Mouse (Mus musculus): ENCODE measurements at regions not wholly inside any gene's neighbourhood (a gene's known extent, or its start where the extent isn't known, plus 50 kb on each side); places are given as distances from the start of the nearest gene placed in this dataset.

DNA sequence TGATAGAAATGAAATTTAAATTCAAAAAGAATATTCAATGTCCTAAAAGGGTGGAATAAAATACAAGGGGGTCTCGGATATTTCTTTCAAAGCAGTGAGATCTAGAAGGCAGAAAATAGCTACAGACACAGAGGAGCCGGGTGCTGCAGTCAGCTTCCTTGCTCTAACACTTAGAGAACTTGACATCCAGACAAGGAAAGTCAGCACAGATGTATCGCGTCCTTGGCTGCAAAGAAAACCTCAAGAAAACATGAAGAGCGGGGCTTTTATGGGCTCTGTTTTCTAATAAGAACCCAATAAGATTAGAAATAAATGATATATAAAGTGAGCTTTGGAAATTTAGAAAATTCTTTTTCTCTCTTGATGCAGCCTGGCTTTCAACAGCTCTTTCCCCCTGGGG is 53.1 kb upstream of the Glis3 start:
- DNase-seq = no peak

DNA sequence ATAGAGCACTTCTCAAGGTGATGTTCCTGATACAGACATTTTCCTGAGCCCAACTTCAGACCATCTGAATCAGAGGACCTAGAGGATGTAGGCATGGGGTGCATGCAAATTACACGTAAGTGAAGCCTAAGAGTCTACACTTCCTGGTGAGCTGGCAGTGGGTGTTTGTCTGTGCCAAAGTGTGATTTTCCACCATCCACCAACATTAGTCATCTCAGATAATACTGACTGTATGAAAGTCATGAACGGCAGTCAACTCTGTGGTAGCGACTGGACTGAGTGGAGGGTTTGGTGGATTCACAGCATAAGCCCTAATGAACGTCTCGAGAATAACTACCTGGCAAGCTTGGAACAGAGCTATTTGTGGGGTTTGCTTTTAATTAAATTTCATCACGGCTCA is 53.9 kb upstream of the Glis3 start:
- no peak for DNase-seq

DNA sequence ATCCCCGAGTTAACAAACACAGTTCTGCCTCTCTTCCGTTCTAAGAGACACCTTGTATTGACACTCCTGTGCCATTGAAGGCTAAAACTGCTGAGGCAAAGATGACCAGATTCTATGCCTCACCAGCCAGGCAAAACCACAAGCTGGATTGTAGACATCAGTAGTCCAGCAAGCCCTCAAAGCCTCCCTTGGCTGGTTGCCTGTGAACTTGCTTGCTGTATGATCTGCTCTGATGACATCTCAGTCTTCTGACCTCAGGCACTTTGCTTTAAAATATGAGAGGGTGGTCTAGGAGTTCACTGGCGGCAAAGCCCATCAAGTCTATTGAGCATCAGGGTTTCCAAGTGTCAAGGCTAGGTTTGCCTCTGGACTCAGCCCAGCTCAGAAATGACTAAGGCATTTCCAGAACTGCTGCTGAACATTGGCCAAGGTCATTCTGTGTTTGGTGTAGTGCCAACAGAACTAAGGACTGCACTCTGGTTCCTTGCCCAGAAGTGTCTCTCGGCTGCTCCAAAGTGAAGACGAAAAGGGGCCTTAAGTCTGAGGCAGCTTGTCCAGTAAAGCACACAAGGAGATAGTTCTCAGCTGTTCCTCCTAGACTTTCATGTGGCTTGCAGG is 63.4 kb upstream of the Glis3 start:
- DNase-seq = no peak

DNA sequence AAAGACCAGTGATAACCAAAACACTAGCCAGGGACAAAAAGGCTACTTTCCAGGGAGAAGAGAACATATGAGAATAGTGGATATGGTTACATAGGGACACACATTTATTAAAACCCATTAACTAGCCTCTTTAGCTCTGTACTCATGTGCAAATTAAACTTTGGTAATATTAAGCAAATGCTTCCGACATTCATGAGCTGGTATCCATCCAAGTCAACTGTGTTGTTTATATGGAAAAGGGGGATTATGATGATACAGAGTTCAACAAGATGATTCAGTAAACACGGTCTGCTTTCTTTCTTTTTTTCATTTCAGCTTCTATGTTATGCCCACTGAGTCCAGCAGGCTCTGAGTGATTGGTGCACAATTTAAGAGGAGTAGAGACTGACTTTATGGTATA is 65.2 kb upstream of the Glis3 start:
- DNase-seq = no peak

DNA sequence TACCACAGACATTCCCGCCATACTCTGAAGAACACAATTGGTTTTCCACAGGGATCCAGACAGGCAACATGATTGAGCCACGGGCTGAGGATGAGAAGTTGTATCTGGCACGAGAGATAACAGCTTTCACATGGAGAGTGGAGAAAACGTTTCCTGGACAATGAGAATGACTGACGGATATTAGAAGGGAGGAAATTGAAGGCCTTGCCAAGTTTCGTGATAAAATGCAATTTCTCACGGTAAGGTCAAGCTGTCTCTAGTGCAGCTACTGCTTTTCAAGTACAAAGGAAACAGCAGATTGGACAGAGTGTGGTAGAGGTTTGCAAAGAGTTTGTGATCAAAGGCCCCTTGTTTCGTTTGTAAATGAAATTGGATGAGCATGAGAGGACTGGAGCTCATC is 65.7 kb upstream of the Glis3 start:
- no peak for DNase-seq

DNA sequence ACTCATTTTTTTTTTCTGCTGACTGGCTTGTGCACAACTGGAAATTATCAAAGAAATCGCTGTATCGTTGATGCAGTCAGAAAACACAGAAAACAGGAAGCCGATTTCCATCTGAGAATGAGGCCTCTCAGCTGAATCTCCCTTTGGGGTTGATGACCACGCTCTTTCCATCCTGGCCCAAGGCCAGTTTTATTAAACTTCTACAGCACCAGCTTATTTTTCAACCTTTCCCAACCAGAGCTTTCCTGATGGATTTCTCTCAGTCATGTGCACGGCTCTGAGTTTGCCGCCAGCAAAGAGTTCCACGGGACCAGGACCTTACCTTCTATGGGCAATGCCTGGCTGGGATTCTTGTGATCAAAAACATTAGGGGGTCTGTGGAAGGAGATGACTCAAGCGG is 71.2 kb upstream of the Glis3 start:
- no peak for DNase-seq

DNA sequence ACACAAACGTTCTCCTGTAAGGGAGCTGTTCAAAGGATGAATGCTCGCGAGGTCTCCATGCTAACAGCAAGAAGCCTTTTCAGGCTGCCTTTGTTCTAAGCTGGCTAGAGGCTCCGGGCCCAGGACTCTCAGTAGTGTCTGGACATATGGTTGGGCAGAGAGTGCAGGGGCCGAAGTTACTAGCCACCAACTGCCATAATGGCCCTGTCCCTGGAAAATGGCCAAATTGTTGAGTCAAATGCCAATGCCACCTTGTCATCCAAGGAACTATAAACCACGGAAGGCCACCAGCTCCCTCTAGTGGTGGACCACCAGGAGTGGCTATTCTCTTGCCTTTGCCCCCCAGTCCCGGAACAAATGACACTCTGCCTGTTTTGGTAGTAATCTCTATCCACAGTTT is 76.0 kb upstream of the Slc1a1 start:
- peak in 1 of 2 experiments; percentile 10 for DNase-seq

DNA sequence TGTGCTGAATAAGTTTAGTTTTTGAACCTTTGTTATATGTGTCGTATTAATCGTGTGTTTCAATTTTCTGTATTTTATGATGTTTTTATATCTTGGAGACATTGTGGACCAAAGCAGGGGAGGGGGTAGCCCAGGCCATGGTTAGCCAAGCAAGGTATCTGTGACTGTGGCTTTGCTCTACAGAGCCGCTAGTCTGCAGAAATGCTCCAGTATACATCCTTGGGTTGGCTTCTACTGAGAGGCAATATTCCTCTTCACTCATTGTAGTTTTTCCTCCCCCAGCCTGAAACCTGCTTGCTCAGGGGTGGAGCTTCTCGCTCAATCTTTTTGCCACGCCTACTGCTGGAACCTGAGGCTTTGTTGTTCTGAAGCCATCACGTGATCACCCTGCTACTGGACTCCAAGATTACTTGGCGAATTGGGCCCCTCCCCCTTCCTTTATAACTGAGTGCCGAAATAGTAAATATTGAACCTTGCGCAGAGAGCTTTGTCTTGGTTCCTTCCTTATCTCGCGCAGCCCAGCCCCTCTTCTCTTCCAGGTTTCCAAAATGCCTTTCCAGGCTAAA is 70.0 kb upstream of the Slc1a1 start:
- no peak for DNase-seq

DNA sequence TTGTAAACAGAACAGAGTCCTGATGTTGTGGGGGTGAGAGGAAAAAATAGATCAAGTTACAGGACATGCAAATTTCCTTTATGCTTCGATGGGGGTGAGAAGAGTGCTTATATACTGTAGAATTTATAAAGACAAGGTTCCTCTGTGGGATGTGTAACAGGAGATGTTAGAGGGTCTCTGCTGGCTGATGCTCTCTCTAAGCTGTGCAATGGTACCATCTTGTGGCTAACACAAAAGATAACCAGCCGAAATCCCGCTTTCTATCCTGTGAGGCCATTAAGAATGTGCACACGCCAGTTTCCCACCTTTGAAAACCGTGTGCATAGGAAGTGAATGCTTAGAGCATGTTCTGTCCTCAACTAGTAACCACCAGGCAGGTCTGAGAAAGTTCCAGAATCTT is 66.6 kb upstream of the Slc1a1 start:
- no peak for DNase-seq

DNA sequence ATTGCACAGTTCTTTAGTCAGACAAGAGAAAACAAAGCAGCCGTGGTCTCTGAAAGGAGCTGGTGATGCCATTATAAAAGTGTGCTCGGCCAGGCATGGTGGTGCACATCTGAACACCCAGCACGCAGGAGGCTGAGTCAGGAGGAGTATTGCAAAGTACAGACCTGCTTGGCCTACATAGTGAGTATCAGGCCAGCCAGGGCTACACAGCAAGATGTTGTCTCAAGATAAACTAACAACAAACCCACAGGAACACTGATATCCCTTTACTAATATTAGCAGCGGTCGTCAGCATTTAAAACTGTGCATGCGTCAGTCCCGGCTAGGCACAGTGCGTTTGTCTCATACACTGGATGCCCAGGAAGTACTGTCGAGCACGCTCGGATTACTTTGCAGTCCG is 64.4 kb upstream of the Slc1a1 start:
- no peak for DNase-seq

DNA sequence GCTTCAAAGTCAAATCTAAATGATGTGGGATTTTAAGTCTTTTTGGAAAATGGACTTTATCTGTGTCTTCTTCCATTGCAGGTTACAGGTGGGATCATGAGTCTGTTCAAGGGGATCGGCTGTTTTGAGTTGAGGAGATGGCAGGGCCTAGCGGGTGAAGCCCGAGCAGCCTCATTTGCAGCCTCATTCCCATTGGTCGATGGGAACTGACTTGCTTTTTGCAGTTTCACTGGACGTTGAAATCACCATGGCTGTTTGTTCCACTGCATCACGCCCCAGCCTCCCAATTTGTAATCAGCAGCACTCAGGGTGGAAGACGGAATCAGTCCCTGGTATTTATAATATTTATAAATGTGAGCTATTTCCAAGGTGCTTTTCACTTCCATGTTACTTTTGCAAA is 63.0 kb upstream of the Slc1a1 start:
- DNase-seq = no peak

DNA sequence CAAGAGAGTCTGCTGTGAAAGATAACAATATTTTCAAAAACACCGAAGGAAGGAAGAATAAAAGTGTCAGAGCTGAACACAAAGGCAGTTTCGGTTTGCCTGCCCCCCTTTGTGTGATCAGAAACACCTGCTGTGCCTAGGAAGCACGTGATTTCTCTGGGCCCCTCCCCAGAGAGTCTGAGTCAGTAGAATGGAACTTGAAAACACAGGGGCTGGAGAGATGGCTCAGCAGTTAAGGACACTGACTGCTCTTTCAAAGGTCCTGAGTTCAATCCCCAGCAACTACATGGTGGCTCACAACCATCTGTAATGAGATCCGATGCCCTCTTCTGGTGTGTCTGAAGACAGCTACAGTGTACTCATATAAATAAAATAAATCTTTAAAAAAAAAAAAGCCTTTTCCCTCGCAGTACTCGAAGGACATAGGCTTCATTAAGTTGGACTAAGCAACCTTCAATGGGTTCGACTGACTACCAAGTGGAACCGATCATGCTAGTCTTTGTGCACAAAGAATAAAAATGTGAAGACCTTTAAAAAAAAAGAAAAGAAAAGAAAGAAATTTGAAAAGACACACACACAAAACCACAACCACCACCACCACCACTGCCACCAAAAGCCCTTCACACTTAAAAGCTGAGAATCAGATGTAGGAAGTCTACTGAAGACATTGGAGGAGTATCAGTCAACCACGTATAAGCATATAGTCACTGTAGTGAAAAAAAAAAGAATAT is 61.8 kb upstream of the Slc1a1 start:
- DNase-seq = peak; percentile 52 to 76

DNA sequence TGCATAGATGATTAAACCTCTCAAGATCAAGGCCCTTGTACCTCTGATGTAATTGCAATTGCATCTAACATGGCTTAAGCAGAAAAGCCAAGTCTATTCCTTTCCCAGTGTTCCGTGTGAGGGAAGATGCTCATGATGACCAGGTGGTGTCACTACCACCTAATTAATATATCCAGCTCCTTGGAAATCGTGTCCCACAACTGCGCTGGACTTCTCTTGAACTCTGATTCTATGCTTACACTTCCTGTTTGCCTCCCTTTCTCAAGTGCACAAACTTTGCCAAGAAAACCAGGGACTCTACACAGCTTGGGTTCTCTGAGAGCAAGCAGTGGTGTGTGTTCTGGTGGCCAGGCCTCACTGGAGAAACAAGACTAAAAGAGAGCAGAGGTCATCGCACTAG is 58.0 kb upstream of the Slc1a1 start:
- DNase-seq = no peak

DNA sequence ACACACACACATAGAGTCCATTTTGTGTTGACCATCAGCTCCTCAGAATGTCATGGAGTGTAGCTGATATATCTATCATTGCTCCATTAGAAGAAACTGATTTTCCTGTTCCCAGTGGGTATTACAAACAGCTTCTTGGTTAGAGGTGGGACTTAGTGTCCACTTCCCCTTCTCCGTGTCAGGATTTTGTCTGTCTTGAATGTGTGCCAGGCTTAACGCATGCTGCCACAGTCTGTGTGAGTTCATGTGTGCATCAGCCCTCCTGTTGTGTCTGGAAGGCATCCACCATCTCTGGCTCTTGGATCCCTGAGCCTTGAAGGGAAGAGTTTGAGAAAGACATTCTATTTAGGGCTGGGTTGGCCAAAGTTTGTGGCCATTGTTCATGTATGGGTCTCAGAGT is 57.2 kb upstream of the Slc1a1 start:
- DNase-seq = no peak

DNA sequence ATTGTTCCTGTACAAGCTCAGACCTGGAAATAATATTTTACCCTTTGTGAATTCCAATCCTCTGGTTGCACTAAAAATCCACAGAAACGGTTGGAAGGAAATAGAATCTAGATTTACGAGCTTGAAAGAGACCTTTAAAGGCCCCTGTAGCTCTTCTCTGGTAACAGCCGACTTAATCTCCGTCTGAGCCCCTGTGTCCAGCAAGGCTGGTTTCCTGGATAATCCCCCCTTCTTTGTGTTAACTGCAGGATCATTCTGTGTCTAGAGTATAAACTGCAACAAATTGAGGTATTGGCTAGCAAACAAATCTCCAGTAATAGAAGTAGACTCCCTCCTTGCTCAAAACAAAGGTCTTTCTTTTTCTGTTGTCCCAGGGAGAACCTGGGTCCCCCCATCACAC is 56.5 kb upstream of the Slc1a1 start:
- DNase-seq = no peak

DNA sequence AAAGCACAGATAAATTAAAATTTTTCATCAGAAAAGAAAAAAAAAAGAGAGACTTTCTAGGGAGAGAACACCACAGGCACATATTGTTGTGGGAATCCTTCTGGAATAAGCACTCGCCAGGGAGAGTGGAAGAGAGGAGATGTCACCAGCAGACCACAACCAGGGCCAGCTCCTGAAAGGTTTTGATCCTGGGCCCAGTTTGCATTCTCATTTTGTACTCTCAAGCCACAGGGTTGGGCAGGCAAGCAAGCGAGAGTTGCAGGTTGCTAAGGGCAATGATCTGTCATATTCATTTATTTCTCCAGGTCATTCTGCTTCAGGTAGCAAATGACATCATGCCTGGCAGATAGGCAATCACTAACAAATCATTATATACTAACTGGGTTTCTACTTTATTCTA is 52.9 kb upstream of the Slc1a1 start:
- no peak for DNase-seq

Data from thymus, adult 18-20 months (tissue).